Mouse (Mus musculus): ENCODE measurements around the gene 4921539E11Rik. TPM values are rescaled to one million over a fixed set of nuclear protein-coding genes. Genes with fewer than 3 reads are reported as not detected.
A peak's percentile ranks its signal among the peaks of the same experiment; 100 is the strongest.

4921539E11Rik gene
- polyA plus RNA-seq, 1 experiment = not detected

GRCm38 (mm10) chr4:103314526-103314910 is 23.9 kb upstream of the 4921539E11Rik start:
- TF ChIP-seq CTCF (conservative IDR thresholded peaks at IDR 0.05; ENCODE audit: insufficient read depth, insufficient read length, low read depth, low read length) (no peak), POLR2A (IDR thresholded peaks at IDR 0.05; ENCODE audit: low read depth, low read length) (no peak)
- 42% methylated on average over 3 of the region's 3 CpGs for WGBS
- peaks cover 3% of the 10 kb centered on the region; the same call in 1 of the 2 replicates for H3K4me1 ChIP-seq (ENCODE audit: control insufficient read depth, insufficient read depth, low read length)
- no peaks in the 10 kb centered on the region for H3K27me3 ChIP-seq (replicated peaks; ENCODE audit: control insufficient read depth, insufficient read depth, low read length)
- H3K27ac ChIP-seq (ENCODE audit: insufficient read depth, low read depth, low read length) = no peak overlapping the region; the same call in 1 of the 2 replicates
- H3K4me3 ChIP-seq (ENCODE audit: insufficient read depth, low read depth, low read length) = no peak overlapping the region
- no peaks in the 10 kb centered on the region for H3K36me3 ChIP-seq (ENCODE audit: control insufficient read depth, insufficient read depth, low read length)
- no peak for DNase-seq

- H3K36me3 ChIP-seq (ENCODE audit: control insufficient read depth, insufficient read depth, low read length) = no peaks in the 10 kb centered on the region
- peak; percentile 92 for TF ChIP-seq CTCF (conservative IDR thresholded peaks at IDR 0.05; ENCODE audit: insufficient read depth, insufficient read length, low read depth, low read length)
- TF ChIP-seq POLR2A (IDR thresholded peaks at IDR 0.05; ENCODE audit: low read depth, low read length) = no peak
- H3K27me3 ChIP-seq (replicated peaks; ENCODE audit: control insufficient read depth, insufficient read depth, low read length) = no peaks in the 10 kb centered on the region
- peaks cover 3% of the 10 kb centered on the region; the same call in 1 of the 2 replicates for H3K4me1 ChIP-seq (ENCODE audit: control insufficient read depth, insufficient read depth, low read length)
- peak within 1 kb of the TSS; percentile 90 for H3K27ac ChIP-seq (ENCODE audit: insufficient read depth, low read depth, low read length)
- peak; percentile 99 for DNase-seq
- under 1% methylated on average over 61 of the region's 61 CpGs for WGBS
- peak within 1 kb of the TSS; percentile 94 for H3K4me3 ChIP-seq (ENCODE audit: insufficient read depth, low read depth, low read length)
These were observed 23.2 kb upstream of the 4921539E11Rik start, which contains the start of gene Oma1 for GRCm38 (mm10) chr4:103313587-103314525. TSS of gene Oma1 (plus strand) at chr4:103313812.

GRCm38 (mm10) chr4:103303851-103304250 is 13.2 kb upstream of the 4921539E11Rik start:
- WGBS = 89% methylated on average over 1 of the region's 1 CpGs
- H3K4me3 ChIP-seq (ENCODE audit: insufficient read depth, low read depth, low read length) = no peak overlapping the region
- no peak for TF ChIP-seq CTCF (conservative IDR thresholded peaks at IDR 0.05; ENCODE audit: insufficient read depth, insufficient read length, low read depth, low read length)
- no peak for TF ChIP-seq POLR2A (IDR thresholded peaks at IDR 0.05; ENCODE audit: low read depth, low read length)

GRCm38 (mm10) chr4:103299342-103299741 is 8.7 kb upstream of the 4921539E11Rik start:
- no peaks in the 10 kb centered on the region for H3K27me3 ChIP-seq (replicated peaks; ENCODE audit: control insufficient read depth, insufficient read depth, low read length)
- WGBS = 47% methylated on average over 10 of the region's 10 CpGs
- TF ChIP-seq POLR2A (IDR thresholded peaks at IDR 0.05; ENCODE audit: low read depth, low read length) = no peak
- no peak for TF ChIP-seq CTCF (conservative IDR thresholded peaks at IDR 0.05; ENCODE audit: insufficient read depth, insufficient read length, low read depth, low read length)
- no peaks in the 10 kb centered on the region for H3K36me3 ChIP-seq (ENCODE audit: control insufficient read depth, insufficient read depth, low read length)
- no peaks in the 10 kb centered on the region for H3K4me1 ChIP-seq (ENCODE audit: control insufficient read depth, insufficient read depth, low read length)
- H3K4me3 ChIP-seq (ENCODE audit: insufficient read depth, low read depth, low read length) = no peak overlapping the region
- H3K27ac ChIP-seq (ENCODE audit: insufficient read depth, low read depth, low read length) = no peak overlapping the region
- peak; percentile 1 for DNase-seq

More at GRCm38 (mm10) chr4:103303851-103304250, 13.2 kb upstream of the 4921539E11Rik start:
- Histone ChIP-seq H3K27ac (ENCODE audit: insufficient read depth, low read depth, low read length) (no peak overlapping the region), H3K36me3 (ENCODE audit: control insufficient read depth, insufficient read depth, low read length) (no peaks in the 10 kb centered on the region), H3K27me3 (replicated peaks; ENCODE audit: control insufficient read depth, insufficient read depth, low read length) (no peaks in the 10 kb centered on the region), H3K4me1 (ENCODE audit: control insufficient read depth, insufficient read depth, low read length) (no peaks in the 10 kb centered on the region)
- DNase-seq = no peak

- Histone ChIP-seq H3K27me3 (replicated peaks; ENCODE audit: control insufficient read depth, insufficient read depth, low read length) (no peaks in the 10 kb centered on the region), H3K4me3 (ENCODE audit: insufficient read depth, low read depth, low read length) (no peak overlapping the region), H3K27ac (ENCODE audit: insufficient read depth, low read depth, low read length) (no peak overlapping the region), H3K4me1 (ENCODE audit: control insufficient read depth, insufficient read depth, low read length) (no peaks in the 10 kb centered on the region), H3K36me3 (ENCODE audit: control insufficient read depth, insufficient read depth, low read length) (no peaks in the 10 kb centered on the region)
- no peak for DNase-seq
- TF ChIP-seq CTCF (conservative IDR thresholded peaks at IDR 0.05; ENCODE audit: insufficient read depth, insufficient read length, low read depth, low read length) (no peak), POLR2A (IDR thresholded peaks at IDR 0.05; ENCODE audit: low read depth, low read length) (no peak)
- WGBS = 87% methylated on average over 7 of the region's 7 CpGs
These were observed 2.3 kb downstream of the 4921539E11Rik start for GRCm38 (mm10) chr4:103288342-103288741.

- no peaks in the 10 kb centered on the region for H3K36me3 ChIP-seq (ENCODE audit: control insufficient read depth, insufficient read depth, low read length)
- no peak overlapping the region for H3K4me3 ChIP-seq (ENCODE audit: insufficient read depth, low read depth, low read length)
- TF ChIP-seq POLR2A (IDR thresholded peaks at IDR 0.05; ENCODE audit: low read depth, low read length) (no peak), CTCF (conservative IDR thresholded peaks at IDR 0.05; ENCODE audit: insufficient read depth, insufficient read length, low read depth, low read length) (no peak)
- DNase-seq = no peak
- no peaks in the 10 kb centered on the region for H3K4me1 ChIP-seq (ENCODE audit: control insufficient read depth, insufficient read depth, low read length)
- no peaks in the 10 kb centered on the region for H3K27me3 ChIP-seq (replicated peaks; ENCODE audit: control insufficient read depth, insufficient read depth, low read length)
- H3K27ac ChIP-seq (ENCODE audit: insufficient read depth, low read depth, low read length) = no peak overlapping the region
- 89% methylated on average over 7 of the region's 8 CpGs for WGBS
These were observed 17.6 kb downstream of the 4921539E11Rik start for GRCm38 (mm10) chr4:103273021-103273420.

GRCm38 (mm10) chr4:103269336-103269735 is 21.3 kb downstream of the 4921539E11Rik start:
- H3K36me3 ChIP-seq (ENCODE audit: control insufficient read depth, insufficient read depth, low read length) = no peaks in the 10 kb centered on the region
- H3K27ac ChIP-seq (ENCODE audit: insufficient read depth, low read depth, low read length) = no peak overlapping the region
- TF ChIP-seq CTCF (conservative IDR thresholded peaks at IDR 0.05; ENCODE audit: insufficient read depth, insufficient read length, low read depth, low read length) (0 out of 2 replicates have a peak, but pooled peaks have one; percentile 4), POLR2A (IDR thresholded peaks at IDR 0.05; ENCODE audit: low read depth, low read length) (no peak)
- H3K27me3 ChIP-seq (replicated peaks; ENCODE audit: control insufficient read depth, insufficient read depth, low read length) = no peaks in the 10 kb centered on the region
- no peak overlapping the region for H3K4me3 ChIP-seq (ENCODE audit: insufficient read depth, low read depth, low read length)
- no peaks in the 10 kb centered on the region for H3K4me1 ChIP-seq (ENCODE audit: control insufficient read depth, insufficient read depth, low read length)
- no peak for DNase-seq
- 87% methylated on average over 4 of the region's 4 CpGs for WGBS

Measured in kidney, adult 2 months (tissue).